Mouse (Mus musculus) MEL (cell line): ENCODE measurements around the gene Gjc2. TPM values are rescaled to one million over a fixed set of nuclear protein-coding genes. Genes with fewer than 3 reads are reported as not detected.
"Not testable (repeated sequence)": the region's sequence is repeated elsewhere in the genome, so short reads cannot be mapped to it uniquely, and the experiment has no call there.

Experiments used
- DNase-seq: peaks from one replicate; pipeline ENCODE4 v3.0.0; 2011; ENCODE audit warnings: low read depth, low spot score
- H3K27ac ChIP-seq: 2 replicates; pipeline ENCODE4 v1.5.1; 2012; ENCODE audit warnings: low read depth, mild to moderate bottlenecking, control low read depth, low read length, moderate library complexity; ENCODE audit not compliant: control insufficient read depth
- H3K27me3 ChIP-seq, 2 experiments: fragments of 150-350 bp in 1 of 2; sonication (generic) in 1 of 2; 2 replicates each; pipeline ENCODE4 v1.6.1; 2012; ENCODE audit warnings: low read length in 2 of 2, mild to moderate bottlenecking in 2 of 2, improper control_type of control experiment in 1 of 2, moderate library complexity in 1 of 2; ENCODE audit not compliant: insufficient read depth in 2 of 2, control insufficient read depth in 1 of 2
- H3K36me3 ChIP-seq, 2 experiments: 2 replicates each; pipeline ENCODE4 v1.6.1; 2012 to 2014; ENCODE audit warnings: low read length in 2 of 2, improper control_type of control experiment in 1 of 2, inconsistent platforms in 1 of 2, mild to moderate bottlenecking in 1 of 2; ENCODE audit not compliant: insufficient read depth in 2 of 2, control insufficient read depth in 1 of 2
- H3K4me1 ChIP-seq, 2 experiments: fragments of 150-350 bp in 1 of 2; sonication (generic) in 1 of 2; 2 replicates each; pipeline ENCODE4 v1.6.1; 2012; ENCODE audit warnings: low read length in 2 of 2, improper control_type of control experiment in 1 of 2, mild to moderate bottlenecking in 1 of 2; ENCODE audit not compliant: insufficient read depth in 2 of 2, control insufficient read depth in 1 of 2
- H3K4me3 ChIP-seq, 2 experiments: fragments of 150-350 bp in 1 of 2; sonication (generic) in 1 of 2; 2 replicates each; pipeline ENCODE4 v1.5.1; 2012; ENCODE audit warnings: low read depth in 2 of 2, low read length in 2 of 2, mild to moderate bottlenecking in 2 of 2, moderate library complexity in 2 of 2, control low read depth in 1 of 2, improper control_type of control experiment in 1 of 2; ENCODE audit not compliant: control insufficient read depth in 1 of 2, insufficient read depth in 1 of 2
- H3K79me2 ChIP-seq: 2 replicates; pipeline ENCODE4 v1.6.1; 2012; ENCODE audit warnings: mild to moderate bottlenecking, low read length, moderate library complexity; ENCODE audit not compliant: control insufficient read depth, poor library complexity, insufficient read depth
- H3K9ac ChIP-seq: 2 replicates; pipeline ENCODE4 v1.6.1; 2012; ENCODE audit warnings: low read depth, mild to moderate bottlenecking, control low read depth, low read length, moderate library complexity; ENCODE audit not compliant: control insufficient read depth, poor library complexity, severe bottlenecking
- H3K9me3 ChIP-seq: fragments of 150-350 bp; sonication (generic); replicated peaks from 2 replicates; pipeline ENCODE4 v1.6.1; 2012; ENCODE audit warnings: mild to moderate bottlenecking, low read length, improper control_type of control experiment, moderate library complexity; ENCODE audit not compliant: insufficient read depth
- BHLHE40 ChIP-seq: IDR thresholded peaks from 2 replicates; pipeline ENCODE4 v1.6.1; 2012; ENCODE audit warnings: low read depth, mild to moderate bottlenecking, inconsistent platforms, low read length, improper control_type of control experiment, borderline replicate concordance
- EP300 ChIP-seq, 2 experiments: IDR thresholded peaks; 2 replicates each; pipeline ENCODE4 v1.6.1; 2011; ENCODE audit warnings: improper control_type of control experiment in 2 of 2, low read length in 2 of 2, low read depth in 1 of 2, mild to moderate bottlenecking in 1 of 2
- HCFC1 ChIP-seq: IDR thresholded peaks from 2 replicates; pipeline ENCODE4 v1.6.1; 2012; ENCODE audit warnings: low read depth, mild to moderate bottlenecking, inconsistent platforms, low read length, improper control_type of control experiment, moderate library complexity
- MAX ChIP-seq: IDR thresholded peaks from 2 replicates; pipeline ENCODE4 v1.6.1; 2011; ENCODE audit warnings: low read length, improper control_type of control experiment
- MEF2A ChIP-seq: IDR thresholded peaks from 2 replicates; pipeline ENCODE4 v1.6.1; 2014; ENCODE audit warnings: low read depth, mild to moderate bottlenecking, inconsistent platforms, low read length, improper control_type of control experiment; ENCODE audit not compliant: poor library complexity, insufficient replicate concordance, severe bottlenecking; ENCODE audit errors: extremely low read depth
- MXI1 ChIP-seq: IDR thresholded peaks from 2 replicates; pipeline ENCODE4 v1.6.1; 2011; ENCODE audit warnings: mild to moderate bottlenecking, low read depth, low read length, improper control_type of control experiment
- NELFE ChIP-seq: IDR thresholded peaks from 2 replicates; pipeline ENCODE4 v1.6.1; 2011; ENCODE audit warnings: low read depth, low read length, improper control_type of control experiment
- POLR2A ChIP-seq, 2 experiments: IDR thresholded peaks; 2 replicates each; pipeline ENCODE4 v1.6.1; 2011 to 2012; ENCODE audit warnings: low read length in 2 of 2, mild to moderate bottlenecking in 2 of 2, control low read depth in 1 of 2, improper control_type of control experiment in 1 of 2, low read depth in 1 of 2, moderate library complexity in 1 of 2; ENCODE audit not compliant: control insufficient read depth in 1 of 2, insufficient read depth in 1 of 2, poor library complexity in 1 of 2
- POLR2AphosphoS2 ChIP-seq: IDR thresholded peaks from 2 replicates; pipeline ENCODE4 v1.6.1; 2011; ENCODE audit warnings: low read length, improper control_type of control experiment
- RAD21 ChIP-seq: IDR thresholded peaks from 2 replicates; pipeline ENCODE4 v1.6.1; 2011; ENCODE audit warnings: mild to moderate bottlenecking, low read depth, low read length, improper control_type of control experiment
- SIN3A ChIP-seq: IDR thresholded peaks from 2 replicates; pipeline ENCODE4 v1.6.1; 2012; ENCODE audit warnings: low read length, improper control_type of control experiment, inconsistent platforms
- ZMIZ1 ChIP-seq: IDR thresholded peaks from 2 replicates; pipeline ENCODE4 v1.6.1; 2012; ENCODE audit warnings: low read depth, mild to moderate bottlenecking, inconsistent platforms, low read length, improper control_type of control experiment, moderate library complexity
- polyA plus RNA-seq, 2 experiments: library from polyadenylated mRNA; stranded (reverse) in 1 of 2; unstranded in 1 of 2; fragments of >175 nt in 1 of 2; fragments of >200 nt in 1 of 2; gene quantifications; 2 replicates each; pipeline versions ENCODE4 v1.2.1 to v1.2.4; 2012; ENCODE audit warnings: low replicate concordance in 2 of 2, low read depth in 1 of 2; ENCODE audit not compliant: insufficient read length in 2 of 2, insufficient read depth in 1 of 2, missing spikeins in 1 of 2
- total RNA-seq: library from RNA; depleted of rRNA; stranded (reverse); fragments of 300-350 nt; gene quantifications from 2 replicates; pipeline ENCODE4 v1.2.3, GENCODE M21; 2012

Gene Gjc2
- total and polyA plus RNA-seq, 3 experiments = 0.07 to 0.08 TPM; not detected in 1

DNA sequence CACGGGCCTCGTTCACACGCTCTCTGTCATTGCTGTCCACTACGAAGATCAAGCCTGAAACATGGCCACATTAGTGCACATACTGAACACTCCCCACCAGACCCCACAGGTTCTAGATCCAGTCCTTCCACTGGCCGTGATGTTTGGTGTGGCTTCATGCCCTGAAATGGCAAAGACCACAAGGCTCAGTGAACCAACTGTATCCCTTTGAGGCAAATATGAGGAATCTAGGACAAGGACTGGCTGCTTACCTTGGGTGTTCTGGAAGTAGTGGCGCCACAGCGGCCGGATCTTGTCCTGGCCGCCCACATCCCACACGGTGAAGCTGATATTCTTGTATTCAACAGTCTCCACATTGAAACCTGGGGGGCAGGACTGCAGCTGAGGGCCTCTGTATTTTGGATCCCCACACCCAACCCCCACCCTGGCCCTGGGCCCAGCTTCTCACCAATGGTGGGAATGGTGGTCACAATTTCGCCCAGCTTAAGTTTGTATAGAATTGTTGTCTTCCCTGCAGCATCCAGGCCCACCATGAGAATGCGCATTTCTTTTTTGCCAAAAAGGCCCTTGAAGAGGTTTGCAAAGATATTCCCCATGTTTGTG is 30.0 kb upstream of the Gjc2 start:
- TF ChIP-seq RAD21 (no peak), POLR2A (IDR thresholded peaks at IDR 0.05; ENCODE audit: control insufficient read depth in 1 of 2, insufficient read depth in 1 of 2, low read depth in 1 of 2, low read length in 2 of 2, poor library complexity in 1 of 2) (0 out of 4 replicates have a peak, but pooled peaks of 1 of the 2 experiments have one; percentile 12), BHLHE40 (no peak), MXI1 (no peak), NELFE (no peak), POLR2AphosphoS2 (0 out of 2 replicates have a peak, but pooled peaks have one; percentile 7), MEF2A (no peak)
- TF ChIP-seq, all 39 proteins: peak for 2
- no peak for DNase-seq
- Histone ChIP-seq H3K36me3 (peaks cover 35 to 62% of the 10 kb centered on the region in 2 experiments), H3K27me3 (no peaks in the 10 kb centered on the region), H3K79me2 (peaks cover 58% of the 10 kb centered on the region), H3K9ac (no peak overlapping the region), H3K4me3 (no peak overlapping the region), H3K9me3 (no peaks in the 10 kb centered on the region), H3K27ac (no peak overlapping the region), H3K4me1 (peaks cover 20 to 29% of the 10 kb centered on the region in 2 experiments)

DNA sequence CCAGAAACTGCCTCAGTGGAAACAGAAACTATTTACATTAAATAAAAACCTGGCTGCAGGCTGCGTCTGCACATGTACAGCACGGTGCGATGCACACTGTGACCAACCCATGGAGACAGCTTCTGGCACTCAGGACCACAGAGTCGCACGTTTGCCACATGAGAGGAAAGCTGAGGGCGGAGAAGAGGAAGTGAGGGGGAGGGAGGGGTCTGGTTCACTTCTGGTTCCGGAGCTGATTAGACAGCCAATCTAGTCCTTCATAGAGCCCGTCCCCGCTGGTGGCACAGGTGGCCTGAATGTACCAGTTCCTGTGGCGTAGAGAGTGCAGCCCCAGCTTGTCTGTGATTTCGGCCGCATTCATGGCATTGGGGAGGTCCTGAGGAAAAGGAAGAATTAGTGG is 29.3 kb upstream of the Gjc2 start:
- not testable (repeated sequence) for H3K27me3 ChIP-seq, H3K27ac ChIP-seq, H3K9me3 ChIP-seq, H3K4me3 ChIP-seq, H3K9ac ChIP-seq
- TF ChIP-seq POLR2A (IDR thresholded peaks at IDR 0.05; ENCODE audit: control insufficient read depth in 1 of 2, insufficient read depth in 1 of 2, low read depth in 1 of 2, low read length in 2 of 2, poor library complexity in 1 of 2) (peak in 1 of 2 experiments; percentile 32; a peak in 1 of 4 replicates), POLR2AphosphoS2 (0 out of 2 replicates have a peak, but pooled peaks have one; percentile 17), MAX (0 out of 2 replicates have a peak, but pooled peaks have one; percentile 14), EP300 (IDR thresholded peaks at IDR 0.05; ENCODE audit: low read depth in 1 of 2, low read length in 2 of 2) (peak in 1 of 2 experiments; percentile 25; a peak in 1 of 4 replicates), HCFC1 (peak; percentile 46; the same call in 1 of the 2 replicates), SIN3A (peak; percentile 54; the same call in 1 of the 2 replicates)
- Histone ChIP-seq H3K79me2 (peaks cover 51% of the 10 kb centered on the region), H3K36me3 (peaks cover 32 to 56% of the 10 kb centered on the region in 2 experiments), H3K4me1 (peaks cover 16 to 25% of the 10 kb centered on the region in 2 experiments)
- peak; percentile 84 for DNase-seq

DNA sequence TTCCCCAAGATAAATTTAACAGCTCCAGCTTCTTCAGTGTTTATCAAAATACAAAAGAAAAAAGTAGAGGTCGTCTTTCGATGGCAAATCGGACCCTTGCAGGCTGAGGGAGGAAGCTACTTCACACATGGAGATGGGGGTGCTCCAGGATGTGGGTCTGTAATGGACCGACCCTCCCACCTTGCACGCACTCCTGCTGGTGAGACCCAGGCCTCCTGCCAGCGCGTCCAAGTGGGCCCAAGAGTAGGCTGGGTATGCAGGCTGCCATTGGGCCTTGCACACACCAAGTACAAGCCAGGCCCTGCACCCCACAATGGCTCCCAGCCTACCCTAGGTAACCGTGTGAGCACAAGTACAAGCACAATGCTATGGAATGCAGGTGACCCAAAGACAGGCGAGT is 28.5 kb upstream of the Gjc2 start:
- not testable (repeated sequence) for H3K27me3 ChIP-seq

More for the DNA sequence above, 28.5 kb upstream of the Gjc2 start:
- Histone ChIP-seq H3K4me1 (peaks cover 9 to 23% of the 10 kb centered on the region in 2 experiments), H3K79me2 (peaks cover 44% of the 10 kb centered on the region), H3K36me3 (peaks cover 31 to 50% of the 10 kb centered on the region in 2 experiments)
- DNase-seq, H3K4me3 ChIP-seq, H3K27ac ChIP-seq, H3K9ac ChIP-seq, H3K9me3 ChIP-seq: not testable (repeated sequence)
- TF ChIP-seq ZMIZ1 = 0 out of 2 replicates have a peak, but pooled peaks have one; percentile 40
